Mouse (Mus musculus): Measurements from ENCODE around the gene Gpr83.

DNA sequence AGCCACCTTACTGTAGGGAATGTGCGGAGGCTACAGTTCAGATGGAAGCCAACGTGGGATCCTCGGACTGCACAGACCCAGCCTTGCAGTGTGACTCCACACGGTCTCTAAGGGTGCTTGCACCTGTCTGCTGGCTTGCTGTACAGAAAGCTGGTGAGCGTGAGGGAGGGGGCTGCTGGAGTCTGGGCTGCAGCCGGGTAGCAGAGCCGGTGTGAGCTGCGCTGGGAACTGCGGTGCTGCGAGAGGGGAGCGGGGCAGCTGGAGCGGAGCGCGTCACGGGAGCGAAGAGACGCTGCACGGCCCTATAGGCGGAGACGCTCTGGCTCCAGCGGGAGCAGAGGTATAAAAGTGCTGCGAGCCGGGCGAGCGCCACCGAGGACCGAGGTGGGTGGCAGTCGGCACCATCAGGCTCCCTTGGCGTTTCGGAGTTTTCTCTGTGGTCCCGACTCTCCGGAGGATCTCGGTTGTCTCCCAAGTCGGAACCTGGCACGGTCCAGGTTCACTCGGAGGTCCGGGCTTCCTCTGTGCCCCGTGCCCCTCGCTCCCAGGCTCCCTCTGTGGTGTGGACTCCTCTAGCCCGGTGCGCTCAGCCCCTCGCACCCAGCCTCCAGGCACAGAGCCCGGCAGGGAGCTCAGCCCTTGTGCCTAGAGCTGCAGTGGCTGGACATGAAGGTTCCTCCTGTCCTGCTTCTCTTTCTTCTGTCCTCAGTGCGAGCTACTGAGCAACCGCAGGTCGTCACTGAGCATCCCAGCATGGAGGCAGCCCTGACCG, at the start of gene Gpr83:
- TF ChIP-seq CTCF (IDR thresholded peaks at IDR 0.05; ENCODE audit: low read depth, low read length) (no peak), POLR2A (IDR thresholded peaks at IDR 0.05; ENCODE audit: extremely low read depth, insufficient read depth, low read length) (no peak)

Data from liver, adult 2 months (tissue).